Mouse (Mus musculus): ENCODE data around the gene Igsf3. TPM values are rescaled to one million over a fixed set of nuclear protein-coding genes. Genes with fewer than 3 reads are reported as not detected.

Gene Igsf3
- polyA plus RNA-seq, 1 experiment, result 36.0 TPM

DNA sequence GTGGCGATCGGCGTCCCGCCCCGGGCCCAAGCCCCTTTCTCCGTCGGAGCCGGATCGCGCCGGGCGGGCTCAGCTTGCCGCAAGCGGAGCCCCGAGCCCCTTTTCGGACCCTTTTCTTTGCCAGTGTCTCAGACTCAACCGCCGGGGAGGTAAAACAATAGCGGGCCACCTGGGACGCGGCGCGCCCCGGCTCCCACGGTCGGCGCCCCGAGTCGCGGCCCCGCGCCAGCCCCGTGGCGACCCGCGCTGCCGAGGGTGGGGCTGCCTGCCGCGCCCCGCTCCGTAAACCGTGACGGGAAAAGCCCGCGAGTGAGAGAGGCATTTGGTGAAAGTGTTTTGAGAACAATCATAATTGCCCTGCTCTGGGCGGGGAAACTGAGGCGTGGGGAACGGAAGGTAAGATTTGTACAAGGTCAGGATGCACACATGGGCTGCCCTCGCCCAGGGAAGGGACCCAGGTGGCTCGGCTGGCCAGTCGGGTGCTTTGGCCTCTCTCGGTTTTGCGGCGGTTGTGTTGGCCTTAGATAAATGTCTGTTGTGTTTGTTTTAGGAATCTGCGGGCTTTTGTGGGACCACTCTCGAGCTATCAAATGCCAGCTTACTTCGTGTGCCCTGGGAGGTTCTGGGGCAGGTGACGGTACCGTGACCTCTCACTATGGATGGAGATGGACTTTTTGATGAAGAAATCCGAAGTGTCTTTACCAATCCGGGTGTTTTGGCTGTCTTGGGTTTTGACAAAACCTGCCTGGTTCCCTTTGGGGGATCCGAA lies 557 bp downstream of the Igsf3 start:
- DNase-seq (ENCODE audit: low read depth), result no peak
- TF ChIP-seq POLR2A (IDR thresholded peaks at IDR 0.05; ENCODE audit: borderline replicate concordance, extremely low read depth, insufficient read depth, insufficient read length, poor library complexity, severe bottlenecking), result no peak
- TF ChIP-seq CTCF (IDR thresholded peaks at IDR 0.05; ENCODE audit: borderline replicate concordance, extremely low read depth, insufficient read depth, insufficient read length), result no peak

DNA sequence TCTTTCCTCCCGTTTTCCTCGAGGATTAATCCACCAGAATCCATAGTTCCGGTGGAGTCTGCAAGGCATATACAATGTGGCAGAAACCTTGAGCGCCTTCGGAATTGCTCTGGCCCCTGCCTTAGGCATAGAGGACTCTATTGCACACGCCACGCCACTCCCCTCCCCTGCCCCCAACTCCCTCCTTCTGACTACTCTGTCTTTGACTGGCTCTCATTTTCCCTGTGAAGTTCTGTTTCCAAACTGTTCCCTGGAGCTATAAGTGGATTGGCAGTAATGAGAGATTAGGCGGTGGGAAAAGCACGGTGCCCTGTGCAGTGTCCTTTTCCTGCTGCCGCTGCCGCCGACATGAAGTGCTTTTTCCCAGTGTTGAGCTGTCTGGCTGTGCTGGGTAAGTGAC lies 1.2 kb downstream of the Igsf3 start:
- TF ChIP-seq POLR2A (IDR thresholded peaks at IDR 0.05; ENCODE audit: borderline replicate concordance, extremely low read depth, insufficient read depth, insufficient read length, poor library complexity, severe bottlenecking) (no peak), CTCF (IDR thresholded peaks at IDR 0.05; ENCODE audit: borderline replicate concordance, extremely low read depth, insufficient read depth, insufficient read length) (no peak)
- peak; percentile 89 for DNase-seq (ENCODE audit: low read depth)

DNA sequence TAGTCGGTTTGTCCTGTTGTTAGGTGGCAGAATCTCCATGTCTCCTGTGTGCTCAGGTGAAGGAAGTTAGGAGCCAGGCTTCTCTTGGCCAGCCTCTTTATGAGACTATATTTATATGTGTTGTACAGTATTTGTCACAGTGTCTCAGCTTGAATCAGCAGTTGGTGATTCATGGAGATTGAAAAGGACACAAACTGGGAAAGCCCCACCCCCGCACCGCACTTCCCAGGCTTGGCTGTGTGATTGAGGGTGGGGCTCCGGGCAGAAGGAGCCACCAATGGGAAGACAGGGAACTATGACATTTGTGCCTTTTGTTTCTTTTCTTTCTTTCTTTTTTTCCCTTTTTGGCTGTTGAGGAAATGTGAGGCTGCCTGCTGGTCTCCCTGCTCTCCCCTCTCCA lies 2.9 kb downstream of the Igsf3 start:
- no peak for TF ChIP-seq POLR2A (IDR thresholded peaks at IDR 0.05; ENCODE audit: borderline replicate concordance, extremely low read depth, insufficient read depth, insufficient read length, poor library complexity, severe bottlenecking)
- no peak for TF ChIP-seq CTCF (IDR thresholded peaks at IDR 0.05; ENCODE audit: borderline replicate concordance, extremely low read depth, insufficient read depth, insufficient read length)
- DNase-seq (ENCODE audit: low read depth), result peak; percentile 71

DNA sequence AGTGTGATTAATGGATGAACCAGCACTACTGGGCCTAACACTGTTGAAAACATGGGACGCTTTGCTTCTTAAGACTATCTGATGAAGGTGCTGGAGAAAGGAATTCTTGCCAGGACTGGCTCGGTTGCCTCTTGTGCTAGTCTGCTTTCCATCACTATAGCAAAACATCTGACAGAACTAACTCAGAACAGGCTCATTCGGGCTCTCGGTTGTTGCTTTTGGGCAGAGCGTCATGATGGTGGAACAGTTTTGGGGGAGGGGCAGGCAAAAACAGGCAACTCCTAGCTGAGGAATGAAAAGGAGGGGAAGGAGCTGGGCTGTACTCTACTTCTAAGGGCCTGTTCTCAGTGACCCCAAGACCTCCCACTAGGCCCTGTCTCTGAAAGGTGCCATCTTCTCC lies 4.8 kb downstream of the Igsf3 start:
- TF ChIP-seq POLR2A (IDR thresholded peaks at IDR 0.05; ENCODE audit: borderline replicate concordance, extremely low read depth, insufficient read depth, insufficient read length, poor library complexity, severe bottlenecking) (no peak), CTCF (IDR thresholded peaks at IDR 0.05; ENCODE audit: borderline replicate concordance, extremely low read depth, insufficient read depth, insufficient read length) (no peak)
- no peak for DNase-seq (ENCODE audit: low read depth)

DNA sequence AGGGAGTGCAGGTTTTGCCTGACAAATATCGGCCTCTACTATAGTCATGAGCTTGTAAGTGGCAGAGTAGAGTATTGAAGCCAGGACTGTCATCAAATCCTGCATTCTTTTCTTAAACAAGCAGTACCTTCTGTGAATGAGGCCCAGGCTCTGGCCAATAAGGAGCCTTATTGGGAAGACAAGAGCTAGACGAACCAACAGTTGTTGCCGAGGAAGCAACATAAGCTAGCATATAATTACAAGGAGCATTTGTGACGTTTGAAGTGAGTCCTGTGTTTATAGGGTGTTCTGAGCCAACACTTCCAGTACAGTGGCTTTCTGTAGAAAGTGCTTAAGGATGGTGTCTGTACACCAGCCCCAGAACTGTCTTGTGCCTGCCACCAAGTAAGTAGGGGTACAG lies 5.9 kb downstream of the Igsf3 start:
- DNase-seq (ENCODE audit: low read depth), result peak; percentile 62
- no peak for TF ChIP-seq CTCF (IDR thresholded peaks at IDR 0.05; ENCODE audit: borderline replicate concordance, extremely low read depth, insufficient read depth, insufficient read length)
- TF ChIP-seq POLR2A (IDR thresholded peaks at IDR 0.05; ENCODE audit: borderline replicate concordance, extremely low read depth, insufficient read depth, insufficient read length, poor library complexity, severe bottlenecking), result no peak

DNA sequence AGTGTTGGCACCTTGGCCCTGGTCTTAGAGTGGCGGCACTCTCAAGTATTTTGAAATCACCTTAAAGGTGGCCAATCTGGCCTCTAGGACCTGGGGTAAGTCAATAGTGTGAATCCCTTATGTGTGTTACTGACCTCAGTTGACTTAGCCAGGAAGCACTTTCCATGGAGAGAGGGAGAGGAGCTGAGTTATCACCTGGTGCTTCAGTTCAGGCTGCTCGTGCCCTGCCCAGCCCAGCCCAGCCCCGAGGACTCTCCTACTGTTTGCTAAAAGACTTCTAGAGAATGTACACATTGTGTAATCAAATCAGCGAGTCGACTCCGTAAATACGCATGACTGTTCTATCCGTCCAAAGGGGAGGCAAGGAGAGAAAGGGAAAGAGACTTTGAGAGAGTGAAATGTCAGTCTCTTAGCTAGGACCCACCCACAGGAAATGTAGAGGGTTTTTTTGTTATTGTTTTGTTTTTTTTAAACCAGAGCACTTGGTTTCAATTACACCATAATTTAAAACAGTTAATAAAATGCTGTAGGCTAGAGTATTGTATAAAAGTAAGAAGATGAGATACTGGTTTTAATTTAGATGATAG lies 9.6 kb downstream of the Igsf3 start:
- DNase-seq (ENCODE audit: low read depth), result no peak
- no peak for TF ChIP-seq POLR2A (IDR thresholded peaks at IDR 0.05; ENCODE audit: borderline replicate concordance, extremely low read depth, insufficient read depth, insufficient read length, poor library complexity, severe bottlenecking)
- no peak for TF ChIP-seq CTCF (IDR thresholded peaks at IDR 0.05; ENCODE audit: borderline replicate concordance, extremely low read depth, insufficient read depth, insufficient read length)

DNA sequence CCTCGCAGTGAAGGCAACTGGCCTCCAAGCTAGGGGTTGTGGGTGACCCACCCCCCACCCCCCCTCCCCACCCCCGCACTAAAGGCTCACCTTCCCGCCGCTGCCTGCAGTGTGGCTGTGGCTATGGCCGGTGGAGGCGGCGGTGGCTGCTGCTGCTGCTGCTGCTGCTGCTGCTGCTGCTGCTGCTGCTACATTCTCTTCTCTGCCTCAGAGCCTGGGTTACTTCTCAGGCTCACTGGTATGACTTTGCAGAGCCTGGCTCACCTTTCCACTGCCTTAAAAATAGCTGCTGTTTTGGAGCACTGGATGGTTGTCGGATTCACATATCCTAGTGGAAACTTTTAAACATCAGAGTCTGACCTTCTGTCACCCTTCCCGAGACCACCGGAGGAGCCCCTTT lies 11.0 kb downstream of the Igsf3 start:
- no peak for DNase-seq (ENCODE audit: low read depth)
- TF ChIP-seq CTCF (IDR thresholded peaks at IDR 0.05; ENCODE audit: borderline replicate concordance, extremely low read depth, insufficient read depth, insufficient read length) (no peak), POLR2A (IDR thresholded peaks at IDR 0.05; ENCODE audit: borderline replicate concordance, extremely low read depth, insufficient read depth, insufficient read length, poor library complexity, severe bottlenecking) (no peak)

DNA sequence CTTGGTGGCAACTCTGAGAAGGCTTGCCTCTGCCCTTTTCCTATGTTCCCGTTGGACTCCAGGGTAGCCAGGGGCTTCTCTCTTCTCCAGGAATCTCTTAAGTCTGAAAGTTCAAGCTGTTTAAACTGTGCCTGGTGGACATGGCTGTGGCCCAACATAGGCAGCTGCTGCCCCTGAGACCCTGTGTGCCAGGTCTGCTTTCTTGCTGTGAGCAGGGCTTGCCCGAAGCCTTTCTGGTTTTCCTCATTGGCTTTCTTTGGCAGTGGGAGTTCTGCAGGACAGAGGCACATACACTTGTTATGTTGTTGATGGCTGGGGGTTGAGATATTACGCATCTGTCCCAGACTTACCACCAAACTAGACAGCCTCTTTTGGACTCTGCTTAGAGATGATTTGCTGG lies 12.7 kb downstream of the Igsf3 start:
- DNase-seq (ENCODE audit: low read depth), result no peak
- TF ChIP-seq CTCF (IDR thresholded peaks at IDR 0.05; ENCODE audit: borderline replicate concordance, extremely low read depth, insufficient read depth, insufficient read length) (no peak), POLR2A (IDR thresholded peaks at IDR 0.05; ENCODE audit: borderline replicate concordance, extremely low read depth, insufficient read depth, insufficient read length, poor library complexity, severe bottlenecking) (no peak)

DNA sequence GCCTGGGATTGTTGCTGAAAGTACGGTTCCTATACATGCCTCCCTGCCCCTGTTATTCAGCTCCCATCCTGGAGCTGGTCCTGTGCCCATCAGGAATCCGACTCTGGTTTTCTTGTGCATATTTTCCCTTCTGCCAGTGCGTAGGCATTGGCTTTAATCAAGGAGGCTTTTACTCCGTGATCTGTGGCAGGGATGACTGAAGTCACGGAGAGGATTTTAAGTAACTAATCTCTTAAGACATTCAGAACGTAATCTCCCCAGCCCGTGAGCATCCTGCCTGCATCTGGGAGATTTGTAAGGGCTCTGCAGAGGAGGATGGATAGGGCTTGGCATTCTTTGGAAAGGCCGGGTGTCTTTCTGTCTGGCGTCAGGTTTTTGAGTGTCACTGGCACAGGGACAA lies 13.6 kb downstream of the Igsf3 start:
- TF ChIP-seq POLR2A (IDR thresholded peaks at IDR 0.05; ENCODE audit: borderline replicate concordance, extremely low read depth, insufficient read depth, insufficient read length, poor library complexity, severe bottlenecking), result no peak
- TF ChIP-seq CTCF (IDR thresholded peaks at IDR 0.05; ENCODE audit: borderline replicate concordance, extremely low read depth, insufficient read depth, insufficient read length), result no peak
- peak; percentile 56 for DNase-seq (ENCODE audit: low read depth)

DNA sequence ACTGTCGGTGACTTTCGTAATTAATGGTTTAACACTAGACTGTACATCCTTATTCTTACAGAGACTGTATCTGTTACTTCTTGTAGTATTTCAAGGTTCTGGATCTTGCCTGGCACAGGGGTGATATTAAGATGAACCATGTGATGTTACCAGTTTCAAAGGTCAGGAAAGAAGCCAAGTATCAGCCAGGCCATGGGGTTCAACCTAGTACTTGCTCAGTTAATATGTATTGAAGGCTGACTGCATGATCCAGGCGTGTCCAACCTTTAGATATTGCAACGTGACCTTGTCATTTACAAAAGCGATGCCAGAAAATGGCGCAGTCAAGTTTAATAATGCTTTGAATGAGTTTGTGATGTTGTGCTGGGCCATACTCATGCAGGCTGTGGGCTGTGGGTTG lies 15.1 kb downstream of the Igsf3 start:
- DNase-seq (ENCODE audit: low read depth), result no peak
- TF ChIP-seq POLR2A (IDR thresholded peaks at IDR 0.05; ENCODE audit: borderline replicate concordance, extremely low read depth, insufficient read depth, insufficient read length, poor library complexity, severe bottlenecking) (no peak), CTCF (IDR thresholded peaks at IDR 0.05; ENCODE audit: borderline replicate concordance, extremely low read depth, insufficient read depth, insufficient read length) (no peak)

DNA sequence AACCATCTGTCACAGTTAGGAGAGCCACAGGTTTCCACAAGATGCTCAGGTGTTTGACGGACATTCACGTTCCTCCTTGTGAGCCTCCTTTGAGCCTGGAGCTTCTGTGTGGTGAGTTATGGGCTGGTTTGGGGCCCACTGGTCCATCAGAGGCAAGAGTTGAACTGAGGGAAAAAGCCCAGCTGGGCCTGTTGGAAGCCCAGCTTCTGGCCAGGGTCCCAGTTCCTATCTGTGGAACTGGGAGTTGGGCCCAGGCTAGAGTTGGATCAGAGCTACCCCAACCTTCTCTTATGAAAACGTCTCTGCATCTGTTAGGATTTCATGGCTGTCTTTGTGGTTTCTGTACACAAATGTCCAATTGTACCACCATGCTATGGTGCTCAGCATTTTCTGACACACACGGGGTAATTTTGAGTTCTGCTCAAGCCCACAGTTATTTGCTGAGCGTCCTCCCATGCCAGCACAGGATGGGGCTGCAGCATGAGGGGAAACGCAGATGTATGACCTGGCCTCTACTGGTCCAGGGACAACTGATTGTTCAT lies 16.3 kb downstream of the Igsf3 start:
- TF ChIP-seq POLR2A (IDR thresholded peaks at IDR 0.05; ENCODE audit: borderline replicate concordance, extremely low read depth, insufficient read depth, insufficient read length, poor library complexity, severe bottlenecking) (no peak), CTCF (IDR thresholded peaks at IDR 0.05; ENCODE audit: borderline replicate concordance, extremely low read depth, insufficient read depth, insufficient read length) (no peak)
- no peak for DNase-seq (ENCODE audit: low read depth)

Measured in brain, embryonic 14.5 days (tissue).